Mouse (Mus musculus) intestine, postnatal 0 days (tissue): ENCODE measurements at regions not wholly inside any gene's neighbourhood (a gene's known extent, or its start where the extent isn't known, plus 50 kb on each side); places are given as distances from the start of the nearest gene placed in this dataset.
A peak's percentile ranks its signal among the peaks of the same experiment; 100 is the strongest.

Source experiments
- ATAC-seq: fragments of 200-750 bp; cut with Nextera tagmentation; 2 replicates; pipeline ENCODE4 v1.8.0; 2017; ENCODE audit warnings: mild to moderate bottlenecking, moderate TSS enrichment, moderate library complexity
- H3K27ac ChIP-seq: fragments of 300-500 bp; sonication (generic); 2 replicates; pipeline ENCODE4 v1.5.1; 2014; ENCODE audit warnings: mild to moderate bottlenecking, low read depth, low read length, moderate library complexity
- H3K27me3 ChIP-seq: fragments of 300-500 bp; sonication (generic); replicated peaks from 2 replicates; pipeline ENCODE4 v1.6.1; 2014; ENCODE audit warnings: low read length, mixed read lengths; ENCODE audit not compliant: control insufficient read depth, insufficient read depth
- H3K36me3 ChIP-seq: fragments of 300-500 bp; sonication (generic); 2 replicates; pipeline ENCODE4 v1.6.1; 2014; ENCODE audit warnings: mild to moderate bottlenecking, moderate library complexity; ENCODE audit not compliant: control insufficient read depth, insufficient read depth
- H3K4me1 ChIP-seq: fragments of 300-500 bp; sonication (generic); replicated peaks from 2 replicates; pipeline ENCODE4 v1.6.1; 2014; ENCODE audit warnings: antibody characterized with exemption, low read length, mixed read lengths; ENCODE audit not compliant: control insufficient read depth, insufficient read depth
- H3K4me2 ChIP-seq: fragments of 300-500 bp; sonication (generic); replicated peaks from 2 replicates; pipeline ENCODE4 v1.6.1; 2014; ENCODE audit warnings: low read depth, mild to moderate bottlenecking, moderate library complexity
- H3K4me3 ChIP-seq: fragments of 300-500 bp; sonication (generic); 2 replicates; pipeline ENCODE4 v1.5.1; 2014; ENCODE audit warnings: low read depth, low read length
- H3K9ac ChIP-seq: fragments of 300-500 bp; sonication (generic); 2 replicates; pipeline ENCODE4 v1.6.1; 2014; ENCODE audit warnings: mild to moderate bottlenecking, low read depth, low read length
- H3K9me3 ChIP-seq: fragments of 300-500 bp; sonication (generic); 2 replicates; pipeline ENCODE4 v1.6.1; 2016; ENCODE audit warnings: mixed run types; ENCODE audit not compliant: control insufficient read depth
- CTCF ChIP-seq: sonication (generic); IDR thresholded peaks from 2 replicates; pipeline ENCODE4 v1.5.1; 2016; ENCODE audit warnings: low read depth, mild to moderate bottlenecking, control low read depth, antibody characterized with exemption, moderate library complexity
- WGBS: fragments of 180-500 bp; shearing (Covaris S2); extraction: QIAGEN DNeasy Blood & Tissue Kit; methylation state at CpG from one replicate; pipeline ENCODE4 v1.1.7; 2014; 5-methylcytosine and 5-hydroxymethylcytosine counted together

GRCm38 (mm10) chr9:31794911-31795310 lies 118.4 kb downstream of the Barx2 start:
- Histone ChIP-seq H3K9ac (no peak overlapping the region), H3K9me3 (no peaks in the 10 kb centered on the region), H3K4me3 (no peak overlapping the region), H3K27me3 (no peaks in the 10 kb centered on the region), H3K4me1 (no peaks in the 10 kb centered on the region), H3K36me3 (no peaks in the 10 kb centered on the region), H3K27ac (no peak overlapping the region), H3K4me2 (no peak overlapping the region)
- WGBS, result 90% methylated on average over 2 of the region's 2 CpGs
- no peak for ATAC-seq
- no peak for TF ChIP-seq CTCF

- Histone ChIP-seq H3K9ac (no peak overlapping the region), H3K27ac (no peak overlapping the region), H3K4me3 (no peak overlapping the region), H3K4me2 (no peak overlapping the region), H3K27me3 (no peaks in the 10 kb centered on the region), H3K36me3 (no peaks in the 10 kb centered on the region), H3K9me3 (no peaks in the 10 kb centered on the region), H3K4me1 (no peaks in the 10 kb centered on the region)
- no peak for TF ChIP-seq CTCF
- no peak for ATAC-seq
- 81% methylated on average over 3 of the region's 3 CpGs for WGBS
Observed at GRCm38 (mm10) chr9:31775956-31776355, 137.3 kb downstream of the Barx2 start.

- no peaks in the 10 kb centered on the region for H3K4me1 ChIP-seq
- H3K9me3 ChIP-seq, result no peaks in the 10 kb centered on the region
- no peak for ATAC-seq
- no peaks in the 10 kb centered on the region for H3K27me3 ChIP-seq
- H3K4me3 ChIP-seq, result no peak overlapping the region
- no peak overlapping the region for H3K9ac ChIP-seq
- 86% methylated on average over 4 of the region's 4 CpGs for WGBS
- H3K4me2 ChIP-seq, result no peak overlapping the region
- TF ChIP-seq CTCF, result no peak
- H3K27ac ChIP-seq, result no peak overlapping the region
- no peaks in the 10 kb centered on the region for H3K36me3 ChIP-seq
Observed at GRCm38 (mm10) chr9:31765401-31765800, 147.9 kb downstream of the Barx2 start.

- H3K27ac ChIP-seq, result no peak overlapping the region
- H3K9me3 ChIP-seq, result no peaks in the 10 kb centered on the region
- ATAC-seq, result no peak
- no peaks in the 10 kb centered on the region for H3K36me3 ChIP-seq
- H3K4me2 ChIP-seq, result no peak overlapping the region
- H3K4me3 ChIP-seq, result no peak overlapping the region
- H3K27me3 ChIP-seq, result no peaks in the 10 kb centered on the region
- H3K9ac ChIP-seq, result no peak overlapping the region
- 43% methylated on average over 6 of the region's 6 CpGs for WGBS
- no peaks in the 10 kb centered on the region for H3K4me1 ChIP-seq
- no peak for TF ChIP-seq CTCF
Observed at GRCm38 (mm10) chr9:31757894-31758561, 155.2 kb downstream of the Barx2 start.

- Histone ChIP-seq H3K4me2 (no peak overlapping the region), H3K9me3 (no peaks in the 10 kb centered on the region), H3K27me3 (no peaks in the 10 kb centered on the region), H3K27ac (no peak overlapping the region), H3K36me3 (no peaks in the 10 kb centered on the region), H3K9ac (no peak overlapping the region), H3K4me3 (no peak overlapping the region), H3K4me1 (no peaks in the 10 kb centered on the region)
- TF ChIP-seq CTCF, result no peak
- no peak for ATAC-seq
Observed at GRCm38 (mm10) chr9:31730443-31730842, 182.8 kb downstream of the Barx2 start.

- H3K4me3 ChIP-seq, result no peak overlapping the region
- no peaks in the 10 kb centered on the region for H3K27me3 ChIP-seq
- no peak overlapping the region for H3K27ac ChIP-seq
- no peaks in the 10 kb centered on the region for H3K9me3 ChIP-seq
- no peak for ATAC-seq
- no peaks in the 10 kb centered on the region for H3K36me3 ChIP-seq
- H3K9ac ChIP-seq, result no peak overlapping the region
- no peak overlapping the region for H3K4me2 ChIP-seq
- no peaks in the 10 kb centered on the region for H3K4me1 ChIP-seq
- 63% methylated on average over 6 of the region's 6 CpGs for WGBS
- TF ChIP-seq CTCF, result peak; percentile 56
Observed at GRCm38 (mm10) chr9:31719309-31719708, 194.0 kb downstream of the Barx2 start.

GRCm38 (mm10) chr9:31710022-31710421 lies 203.2 kb downstream of the Barx2 start:
- H3K9ac ChIP-seq, result no peak overlapping the region
- no peaks in the 10 kb centered on the region for H3K36me3 ChIP-seq
- no peaks in the 10 kb centered on the region for H3K9me3 ChIP-seq
- H3K27me3 ChIP-seq, result no peaks in the 10 kb centered on the region
- H3K4me1 ChIP-seq, result no peaks in the 10 kb centered on the region
- TF ChIP-seq CTCF, result no peak
- H3K27ac ChIP-seq, result no peak overlapping the region
- H3K4me2 ChIP-seq, result no peak overlapping the region
- H3K4me3 ChIP-seq, result no peak overlapping the region
- ATAC-seq, result no peak
- 49% methylated on average over 2 of the region's 2 CpGs for WGBS
